Mouse (Mus musculus) kidney, adult 2 months (tissue): Measurements from ENCODE around the gene Kif5c. TPM values are rescaled to one million over a fixed set of nuclear protein-coding genes. Genes with fewer than 3 reads are reported as not detected.

ENCODE experiments used
- DNase-seq: peaks from one replicate; pipeline ENCODE4 v3.0.0; 2021
- H3K27ac ChIP-seq: fragments of 200-500 bp; 2 replicates; pipeline ENCODE4 v1.5.1; 2012; ENCODE audit warnings: low read depth, low read length, control low read depth, inconsistent platforms; ENCODE audit not compliant: insufficient read depth
- H3K27me3 ChIP-seq: fragments of 200-500 bp; replicated peaks from 2 replicates; pipeline ENCODE4 v1.6.1; 2012; ENCODE audit warnings: mild to moderate bottlenecking, moderate library complexity, low read length, inconsistent platforms; ENCODE audit not compliant: control insufficient read depth, insufficient read depth
- H3K36me3 ChIP-seq: fragments of 200-500 bp; 2 replicates; pipeline ENCODE4 v1.6.1; 2012; ENCODE audit warnings: mild to moderate bottlenecking, moderate library complexity, low read length, inconsistent platforms; ENCODE audit not compliant: control insufficient read depth, insufficient read depth
- H3K4me1 ChIP-seq: fragments of 200-500 bp; 2 replicates; pipeline ENCODE4 v1.6.1; 2011; ENCODE audit warnings: low read length; ENCODE audit not compliant: control insufficient read depth, insufficient read depth
- H3K4me3 ChIP-seq: fragments of 200-500 bp; 2 replicates; pipeline ENCODE4 v1.5.1; 2011; ENCODE audit warnings: mild to moderate bottlenecking, low read depth, low read length, control low read depth; ENCODE audit not compliant: insufficient read depth
- CTCF ChIP-seq: fragments of 200-500 bp; conservative IDR thresholded peaks from 2 replicates; pipeline ENCODE4 v1.5.1; 2011; ENCODE audit warnings: low read depth, mild to moderate bottlenecking, control low read depth, low read length, moderate library complexity, mixed read lengths; ENCODE audit not compliant: insufficient read depth, insufficient read length
- POLR2A ChIP-seq: fragments of 200-500 bp; IDR thresholded peaks from one replicate; pipeline ENCODE4 v1.6.1; 2011; ENCODE audit warnings: low read depth, low read length, control low read depth
- WGBS: fragments of 180-500 bp; shearing (Covaris S2); methylation state at CpG from one replicate; pipeline ENCODE4 v1.1.7; 2018; 5-methylcytosine and 5-hydroxymethylcytosine counted together
- polyA plus RNA-seq: library from polyadenylated mRNA; depleted of rRNA; stranded (reverse); fragments of >200 nt; gene quantifications from 2 replicates; pipeline ENCODE4 v1.2.3, GENCODE M21; 2012

Kif5c gene
- polyA plus RNA-seq, 1 experiment, result 0.58 TPM

GRCm38 (mm10) chr2:49600021-49600681 lies 18.9 kb upstream of the Kif5c start:
- 60% methylated on average over 7 of the region's 7 CpGs for WGBS
- Histone ChIP-seq H3K4me3 (no peak overlapping the region), H3K27ac (no peak overlapping the region), H3K36me3 (no peaks in the 10 kb centered on the region), H3K4me1 (no peaks in the 10 kb centered on the region), H3K27me3 (no peaks in the 10 kb centered on the region)
- DNase-seq, result peak; percentile 15
- TF ChIP-seq POLR2A, result no peak
- no peak for TF ChIP-seq CTCF

GRCm38 (mm10) chr2:49602791-49603349 lies 16.2 kb upstream of the Kif5c start:
- WGBS, result 83% methylated on average over 4 of the region's 4 CpGs
- Histone ChIP-seq H3K27me3 (no peaks in the 10 kb centered on the region), H3K27ac (no peak overlapping the region), H3K4me3 (no peak overlapping the region), H3K36me3 (no peaks in the 10 kb centered on the region), H3K4me1 (no peaks in the 10 kb centered on the region)
- TF ChIP-seq CTCF, result no peak
- no peak for TF ChIP-seq POLR2A
- no peak for DNase-seq

GRCm38 (mm10) chr2:49609611-49610010 lies 9.5 kb upstream of the Kif5c start:
- TF ChIP-seq POLR2A, result no peak
- no peak for TF ChIP-seq CTCF
- Histone ChIP-seq H3K27ac (no peak overlapping the region), H3K27me3 (no peaks in the 10 kb centered on the region), H3K4me1 (no peaks in the 10 kb centered on the region), H3K36me3 (no peaks in the 10 kb centered on the region), H3K4me3 (no peak overlapping the region)
- 81% methylated on average over 5 of the region's 5 CpGs for WGBS
- DNase-seq, result no peak

- no peak for DNase-seq
- H3K27me3 ChIP-seq, result peaks cover 4% of the 10 kb centered on the region
- H3K4me3 ChIP-seq, result no peak overlapping the region
- no peak overlapping the region for H3K27ac ChIP-seq
- H3K36me3 ChIP-seq, result no peaks in the 10 kb centered on the region
- WGBS, result 76% methylated on average over 3 of the region's 3 CpGs
- no peak for TF ChIP-seq CTCF
- no peak for TF ChIP-seq POLR2A
- no peaks in the 10 kb centered on the region for H3K4me1 ChIP-seq
These were observed 2.3 kb upstream of the Kif5c start for GRCm38 (mm10) chr2:49616765-49617164.

- peak overlapping the region; percentile 58 for H3K4me3 ChIP-seq
- no peak for DNase-seq
- no peak overlapping the region for H3K27ac ChIP-seq
- H3K27me3 ChIP-seq, result peaks cover 4% of the 10 kb centered on the region
- TF ChIP-seq CTCF (no peak), POLR2A (no peak)
- no peaks in the 10 kb centered on the region for H3K4me1 ChIP-seq
- no peaks in the 10 kb centered on the region for H3K36me3 ChIP-seq
- WGBS, result 4% methylated on average over 33 of the region's 33 CpGs
These were observed 823 bp downstream of the Kif5c start for GRCm38 (mm10) chr2:49619719-49620522.

GRCm38 (mm10) chr2:49620626-49621117 lies 1.6 kb downstream of the Kif5c start:
- Histone ChIP-seq H3K36me3 (no peaks in the 10 kb centered on the region), H3K4me3 (no peak overlapping the region), H3K27ac (no peak overlapping the region), H3K4me1 (no peaks in the 10 kb centered on the region), H3K27me3 (peaks cover 4% of the 10 kb centered on the region)
- no peak for DNase-seq
- TF ChIP-seq CTCF (no peak), POLR2A (no peak)
- 33% methylated on average over 14 of the region's 14 CpGs for WGBS

- TF ChIP-seq CTCF (no peak), POLR2A (no peak)
These were observed 2.1 kb downstream of the Kif5c start for GRCm38 (mm10) chr2:49621234-49621633.

More at GRCm38 (mm10) chr2:49621234-49621633, 2.1 kb downstream of the Kif5c start:
- H3K27me3 ChIP-seq, result peaks cover 4% of the 10 kb centered on the region
- no peaks in the 10 kb centered on the region for H3K4me1 ChIP-seq
- H3K27ac ChIP-seq, result no peak overlapping the region
- 34% methylated on average over 1 of the region's 1 CpGs for WGBS
- no peak for DNase-seq
- H3K4me3 ChIP-seq, result no peak overlapping the region
- H3K36me3 ChIP-seq, result no peaks in the 10 kb centered on the region
